Comparison of ENCODE assay signal across 8 mouse cellular contexts in genomic region chr12:37773681-37774357, GRCm38 (mm10). TPM values are rescaled to one million over a fixed set of nuclear protein-coding genes. Genes with fewer than 3 reads are reported as not detected.
DNase-seq lines count a peak whose midpoint lies in the region; ATAC-seq lines count a peak whose summit lies in the region.

No protein-coding gene starts in this region.

- ATAC-seq in midbrain, embryonic 12.5 days (ENCODE audit: low FRiP score, low read depth) = peak; percentile 92

- no peak overlapping the region for H3K9ac ChIP-seq in midbrain, embryonic 12.5 days (replicated peaks)

- H3K9me3 ChIP-seq in midbrain, embryonic 12.5 days = no peaks in the 10 kb centered on the region

- peak; percentile 66 for DNase-seq in 3T3-L1 (ENCODE audit: low read depth, low spot score)
- peak; percentile 48 for DNase-seq in MN1 (ENCODE audit: low spot score)
- peak; percentile 44 for DNase-seq in embryo, embryonic 9.5 days (ENCODE audit: extremely low spot score)
- DNase-seq in heart, postnatal 10 days = peak; percentile 23 to 58
- peak; percentile 9 for DNase-seq in layer of hippocampus, adult 9-10 months (ENCODE audit: low spot score)
- DNase-seq in telencephalon, adult 2 months (ENCODE audit: low read depth, low spot score) = peak; percentile 61
- no peak for DNase-seq in spleen, postnatal 10 days (ENCODE audit: low spot score in 2 of 2)

- H3K4me3 ChIP-seq in midbrain, embryonic 12.5 days = peak overlapping the region; percentile 22

- intact Hi-C loops in heart, postnatal 10 days (cut with DNase I) = loop anchor here (5.0 kb wide), 1 partner anchor 343 kb away; no protein-coding TSS in a partner anchor

- 9% methylated on average over 8 of the region's 8 CpGs for WGBS in midbrain, embryonic 12.5 days

- H3K36me3 ChIP-seq in midbrain, embryonic 12.5 days = no peaks in the 10 kb centered on the region

- 0 out of 2 replicates have a peak overlapping the region, but pooled peaks have one; percentile 20 for H3K27ac ChIP-seq in midbrain, embryonic 12.5 days (replicated peaks)

- H3K4me2 ChIP-seq in midbrain, embryonic 12.5 days (replicated peaks) = peak overlapping the region; percentile 47

- peaks cover 7% of the 10 kb centered on the region for H3K4me1 ChIP-seq in midbrain, embryonic 12.5 days

- no peaks in the 10 kb centered on the region for H3K27me3 ChIP-seq in midbrain, embryonic 12.5 days

RNA-seq across cellular contexts. Expression of gene Dgkb, which starts 43.7 kb away (rescaled TPM):
- 1 to 10 TPM; 1.3 TPM for total RNA-seq in heart, postnatal 10 days (2021)
- 1.2 and 1.3 TPM in 2 replicates for polyA plus RNA-seq in midbrain, embryonic 12.5 days (2016; fragmentation: Nextera tagmentation; extraction: Ambion mirVana)

Comparison
In these comparisons a context has a peak if more than half of its experiments do, and no peak if none do; other contexts are left out.
1. DNase-seq: peak in 3T3-L1 (single experiment), MN1 (single experiment), embryo, embryonic 9.5 days (single experiment), heart, postnatal 10 days (2 of 2), layer of hippocampus, adult 9-10 months (single experiment) and telencephalon, adult 2 months (single experiment); none in spleen, postnatal 10 days (0 of 2).